Mouse (Mus musculus) heart, postnatal 14 days (tissue): ENCODE measurements around the gene Irf5. TPM values are rescaled to one million over a fixed set of nuclear protein-coding genes. Genes with fewer than 3 reads are reported as not detected.

Source experiments
- DNase-seq, 2 experiments: peaks; one replicate each; pipeline ENCODE4 v3.0.0; 2021 to 2022
- intact Hi-C: fragments of 180-260 bp; cut with DNase I; formaldehyde crosslinking; loops from one replicate; pipeline ENCODE4 v1.15.1; 2025
- long read RNA-seq, 2 experiments: library from polyadenylated mRNA; stranded (forward); transcript quantifications; one replicate each; pipeline ENCODE4 v2.0.0; 2021
- total RNA-seq, 2 experiments: library from RNA; stranded (reverse); gene quantifications; 2 replicates each; pipeline ENCODE4 v1.2.3; 2021

Irf5 gene
- 1 to 10 TPM; 3.0 to 3.2 TPM for total RNA-seq
- long read RNA-seq, experiment 1, partial matches to known transcripts = 0 of 4 reads
- long read RNA-seq, experiment 1, other reads (novel, unspliced or antisense) = 2 of 4 reads
- long read RNA-seq, experiment 2, partial matches to known transcripts = 0 of 4 reads
- long read RNA-seq, experiment 2, other reads (novel, unspliced or antisense) = 1 of 4 reads

- intact Hi-C loops = no loop called here
- peak; percentile 56 to 58 for DNase-seq
Measured at GRCm38 (mm10) chr6:29526281-29527251, at the start of gene Irf5. TSS of gene Irf5 (plus strand) at chr6:29526625.

DNA sequence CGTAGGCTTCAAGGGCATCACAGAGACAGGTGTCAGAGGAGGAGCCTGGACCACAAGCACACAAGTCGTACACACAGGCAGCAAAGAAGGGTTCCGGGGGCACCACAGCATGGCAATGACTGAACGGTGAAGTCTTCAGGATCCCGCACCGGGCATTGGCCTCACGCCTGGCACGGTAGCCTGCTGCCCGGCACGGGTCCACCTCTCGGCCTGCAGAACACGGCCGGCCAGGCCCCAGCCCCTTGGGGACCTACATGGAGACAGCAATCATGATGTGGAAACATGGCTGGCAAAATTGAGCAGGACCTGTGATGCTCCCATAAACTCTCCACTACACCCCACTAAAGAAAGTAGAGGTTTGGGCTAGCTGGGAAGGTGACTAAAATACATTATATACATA is 43.7 kb upstream of the Irf5 start:
- intact Hi-C loops = loop anchor here (5.0 kb wide), 1 partner anchor 115 kb away; no protein-coding TSS in a partner anchor

DNA sequence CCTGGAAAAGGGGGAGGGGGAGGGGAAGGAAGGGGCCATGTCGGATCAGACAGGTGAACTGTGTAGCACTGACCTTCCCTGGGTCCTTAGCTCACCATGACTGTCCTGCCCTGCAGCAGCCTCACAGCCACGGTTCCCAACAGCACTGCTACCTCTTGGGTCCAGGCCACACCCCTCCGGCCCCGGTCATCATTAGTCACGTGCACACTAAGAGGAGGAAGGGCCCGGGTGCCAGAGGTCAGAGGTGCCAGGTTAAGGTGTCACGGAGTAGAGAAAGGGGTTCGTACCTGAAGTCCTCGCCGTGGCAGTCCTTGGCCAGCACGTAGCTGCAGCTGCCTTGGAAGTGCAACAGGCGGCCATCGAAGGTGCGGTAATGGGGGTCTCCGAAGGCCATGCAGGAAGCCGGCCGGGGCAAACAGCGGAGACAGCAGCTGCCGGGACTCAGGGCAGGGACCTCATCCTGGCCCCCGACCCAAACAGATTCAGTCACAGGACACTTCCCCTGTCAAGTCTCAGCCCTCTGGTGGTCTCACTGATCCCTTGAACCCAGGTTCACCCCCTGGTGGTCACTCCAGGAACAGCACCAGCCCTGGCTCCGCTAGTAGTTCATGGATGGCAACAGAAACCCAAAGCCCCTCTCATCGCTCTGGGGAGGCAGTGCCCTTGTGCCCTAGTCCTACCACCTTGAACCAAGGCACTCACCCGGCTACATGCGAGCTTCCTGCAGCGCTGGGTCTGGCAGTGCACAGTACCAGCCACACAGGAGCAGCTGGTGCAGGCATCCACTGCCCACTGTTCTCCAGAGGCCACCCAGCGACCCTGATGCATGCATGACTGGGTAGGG is 41.5 kb upstream of the Irf5 start:
- DNase-seq = peak; percentile 74 to 84
- intact Hi-C loops = loop anchor here (5.0 kb wide), 2 partner anchors 88 to 118 kb away; partner anchors contain the start of gene Ccdc136

More for the DNA sequence above, 43.7 kb upstream of the Irf5 start:
- DNase-seq = no peak

- DNase-seq = no peak
Measured at GRCm38 (mm10) chr6:29485951-29486350, 40.5 kb upstream of the Irf5 start.

GRCm38 (mm10) chr6:29494101-29494500 is 32.3 kb upstream of the Irf5 start:
- intact Hi-C loops = no loop called here

More at GRCm38 (mm10) chr6:29485951-29486350, 40.5 kb upstream of the Irf5 start:
- intact Hi-C loops = loop anchor here (5.0 kb wide), 1 partner anchor 89 kb away; the partner anchor contains the start of gene Ccdc136

GRCm38 (mm10) chr6:29496270-29496669 is 30.2 kb upstream of the Irf5 start:
- no peak for DNase-seq
- intact Hi-C loops = no loop called here

More at GRCm38 (mm10) chr6:29494101-29494500, 32.3 kb upstream of the Irf5 start:
- peak; percentile 23 to 36 for DNase-seq

- intact Hi-C loops = no loop called here
- no peak for DNase-seq
Measured at GRCm38 (mm10) chr6:29497791-29498190, 28.6 kb upstream of the Irf5 start.

- no peak for DNase-seq
- intact Hi-C loops = no loop called here
Measured at GRCm38 (mm10) chr6:29500177-29500576, 26.2 kb upstream of the Irf5 start.

- intact Hi-C loops = no loop called here
- DNase-seq = no peak
Measured at GRCm38 (mm10) chr6:29500810-29501209, 25.6 kb upstream of the Irf5 start.

GRCm38 (mm10) chr6:29501599-29501998 is 24.8 kb upstream of the Irf5 start:
- no peak for DNase-seq
- intact Hi-C loops = no loop called here

- intact Hi-C loops = no loop called here
- no peak for DNase-seq
Measured at GRCm38 (mm10) chr6:29505493-29505892, 20.9 kb upstream of the Irf5 start.

DNA sequence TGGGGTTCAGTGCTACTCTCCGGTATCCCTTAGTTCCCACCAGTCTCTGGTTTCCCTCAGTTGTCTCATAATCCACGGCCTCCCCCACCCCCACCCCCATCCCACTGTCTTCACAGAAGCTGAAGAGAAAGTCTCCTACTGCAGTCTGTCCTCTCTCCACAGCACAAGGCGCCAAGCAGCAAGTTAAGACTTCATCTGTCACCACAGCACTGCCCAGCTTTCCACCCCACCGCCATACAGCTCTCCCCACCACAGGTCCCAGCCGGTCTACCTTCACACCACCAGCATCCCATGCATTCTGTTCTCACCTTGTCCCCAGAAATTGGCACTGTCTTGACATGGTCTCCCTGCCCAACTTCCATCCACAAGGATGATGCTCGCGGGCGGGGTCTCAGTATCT is 19.6 kb upstream of the Irf5 start:
- intact Hi-C loops = no loop called here
- DNase-seq = no peak

- intact Hi-C loops = no loop called here
- DNase-seq = peak; percentile 42 to 45
Measured at GRCm38 (mm10) chr6:29507447-29508309, 18.7 kb upstream of the Irf5 start, which contains the start of gene Kcp. TSS of gene Kcp (minus strand) at chr6:29507952.

DNA sequence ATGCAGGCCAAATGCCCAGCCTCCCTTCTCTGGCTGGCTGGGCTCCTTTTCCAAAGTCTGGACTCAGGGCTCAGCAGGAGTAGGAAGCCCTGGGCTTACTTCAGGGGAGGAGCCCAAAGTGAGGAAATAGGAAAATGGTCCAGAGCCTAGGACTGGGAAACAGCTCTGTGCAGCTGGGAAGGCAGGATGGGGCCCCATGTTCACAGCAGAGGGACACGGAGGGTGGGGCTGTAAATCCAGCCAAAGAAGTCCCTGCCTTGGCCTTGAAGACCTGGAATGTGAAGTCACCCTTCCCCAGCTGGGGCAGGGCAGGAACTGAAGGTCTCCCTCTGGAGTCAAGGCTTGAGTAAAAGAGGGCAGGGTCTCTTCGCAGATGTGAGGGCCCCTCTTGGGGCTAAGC is 17.3 kb upstream of the Irf5 start:
- intact Hi-C loops = no loop called here
- peak; percentile 41 to 45 for DNase-seq

DNA sequence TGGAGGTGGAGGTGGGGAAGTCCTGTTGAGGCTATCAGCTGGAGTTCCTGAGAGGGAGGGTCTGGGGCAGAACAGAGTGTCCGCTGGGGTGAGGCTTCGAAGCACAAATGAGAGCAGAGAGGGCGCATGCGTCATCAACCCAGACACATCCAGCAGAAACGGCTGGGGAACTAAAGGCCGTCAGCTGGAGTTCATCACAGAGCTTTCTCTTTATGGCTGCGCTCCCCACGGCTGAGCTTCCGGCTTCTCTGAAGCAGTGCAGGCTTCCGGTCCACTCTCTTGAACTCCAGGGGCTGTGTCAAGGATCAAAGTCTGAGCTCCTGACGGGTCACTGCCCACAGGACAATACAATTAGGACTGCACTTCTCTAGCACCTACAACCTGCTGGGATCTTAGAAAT is 13.1 kb upstream of the Irf5 start:
- intact Hi-C loops = no loop called here

GRCm38 (mm10) chr6:29517139-29517538 is 9.3 kb upstream of the Irf5 start:
- intact Hi-C loops = loop anchor here (2.0 kb wide), 1 partner anchor 134 kb away; no protein-coding TSS in a partner anchor
- DNase-seq = peak; percentile 79 to 85

More for the DNA sequence above, 13.1 kb upstream of the Irf5 start:
- DNase-seq = peak; percentile 56 to 66

GRCm38 (mm10) chr6:29522626-29523300 is 3.7 kb upstream of the Irf5 start:
- DNase-seq = no peak
- intact Hi-C loops = no loop called here

GRCm38 (mm10) chr6:29523301-29524033 is 3.0 kb upstream of the Irf5 start:
- intact Hi-C loops = no loop called here
- no peak for DNase-seq
